Mouse (Mus musculus): Measurements from ENCODE around the gene Mical3. TPM values are rescaled to one million over a fixed set of nuclear protein-coding genes. Genes with fewer than 3 reads are reported as not detected.
A peak's percentile ranks its signal among the peaks of the same experiment; 100 is the strongest.

Mical3 gene
- polyA plus RNA-seq, 1 experiment from 2014 or later = 17.0 TPM

GRCm38 (mm10) chr6:121143439-121143838 lies 12.6 kb upstream of the Mical3 start:
- H3K9ac ChIP-seq (ENCODE audit: low read depth, low read length) = no peak overlapping the region
- no peak overlapping the region for H3K4me3 ChIP-seq (ENCODE audit: low read depth, low read length)
- DNase-seq (ENCODE audit: low spot score) (no peak), ATAC-seq (ENCODE audit: low read depth) (no peak)
- H3K9me3 ChIP-seq (ENCODE audit: control insufficient read depth, low read length) = no peaks in the 10 kb centered on the region
- H3K27me3 ChIP-seq (replicated peaks; ENCODE audit: control insufficient read depth, insufficient read depth, low read length) = no peaks in the 10 kb centered on the region
- no peak overlapping the region for H3K27ac ChIP-seq (replicated peaks; ENCODE audit: low read depth, low read length)
- H3K4me1 ChIP-seq (ENCODE audit: control insufficient read depth, insufficient read depth, low read length) = peaks cover 12% of the 10 kb centered on the region; the same call in 1 of the 2 replicates
- no peaks in the 10 kb centered on the region for H3K36me3 ChIP-seq (ENCODE audit: control insufficient read depth, insufficient read depth, low read length)
- WGBS = 77% methylated on average over 8 of the region's 8 CpGs
- H3K4me2 ChIP-seq (ENCODE audit: low read depth, low read length) = no peak overlapping the region

DNA sequence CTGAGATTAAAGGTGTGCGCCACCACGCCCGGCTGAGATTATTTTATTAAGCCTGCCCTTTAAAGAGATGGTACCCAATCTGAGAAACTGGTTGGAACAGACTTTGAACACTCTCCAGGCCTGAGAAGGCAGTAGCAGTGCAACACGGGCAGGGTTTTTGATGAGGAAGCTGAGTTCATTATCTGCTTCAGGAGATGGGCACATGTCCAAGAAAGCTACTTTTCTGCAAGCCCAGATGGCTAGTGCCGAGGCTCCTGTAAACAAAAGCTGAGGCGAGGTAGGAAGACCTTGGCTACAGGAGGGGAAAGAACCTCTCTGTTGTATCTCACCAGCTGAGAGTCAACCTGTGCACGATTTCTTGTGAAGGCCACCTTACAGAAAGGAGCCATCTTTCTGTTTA lies 11.5 kb upstream of the Mical3 start:
- H3K4me3 ChIP-seq (ENCODE audit: low read depth, low read length) = no peak overlapping the region
- H3K27ac ChIP-seq (replicated peaks; ENCODE audit: low read depth, low read length) = no peak overlapping the region
- WGBS = 88% methylated on average over 7 of the region's 7 CpGs
- no peaks in the 10 kb centered on the region for H3K9me3 ChIP-seq (ENCODE audit: control insufficient read depth, low read length)
- ATAC-seq (ENCODE audit: low read depth) = no peak
- no peak overlapping the region for H3K4me2 ChIP-seq (ENCODE audit: low read depth, low read length)
- H3K27me3 ChIP-seq (replicated peaks; ENCODE audit: control insufficient read depth, insufficient read depth, low read length) = no peaks in the 10 kb centered on the region
- DNase-seq (ENCODE audit: low spot score) = no peak
- H3K9ac ChIP-seq (ENCODE audit: low read depth, low read length) = no peak overlapping the region
- H3K36me3 ChIP-seq (ENCODE audit: control insufficient read depth, insufficient read depth, low read length) = no peaks in the 10 kb centered on the region
- peaks cover 12% of the 10 kb centered on the region; the same call in 1 of the 2 replicates for H3K4me1 ChIP-seq (ENCODE audit: control insufficient read depth, insufficient read depth, low read length)

DNA sequence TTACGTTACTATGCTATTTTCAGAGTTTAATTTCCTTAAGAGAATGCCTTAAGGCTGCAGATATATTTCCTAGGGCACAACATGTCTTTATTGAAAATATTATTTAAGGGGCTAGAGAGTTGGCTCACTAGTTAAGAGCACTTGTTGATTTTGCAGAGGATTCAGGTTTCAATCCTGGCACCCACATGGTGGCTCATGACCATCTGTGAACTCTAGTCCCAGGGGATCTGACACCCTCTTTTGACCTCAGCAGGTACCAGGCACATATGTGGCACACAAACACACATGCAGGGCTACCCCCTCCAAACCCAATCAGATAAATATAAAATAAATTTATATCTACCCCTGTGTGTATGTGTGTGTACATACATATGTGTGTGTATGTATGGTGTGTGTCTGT lies 8.5 kb upstream of the Mical3 start:
- WGBS = 82% methylated on average over 1 of the region's 1 CpGs
- DNase-seq (ENCODE audit: low spot score) = no peak
- no peak overlapping the region for H3K27ac ChIP-seq (replicated peaks; ENCODE audit: low read depth, low read length)
- H3K9ac ChIP-seq (ENCODE audit: low read depth, low read length) = no peak overlapping the region
- no peaks in the 10 kb centered on the region for H3K9me3 ChIP-seq (ENCODE audit: control insufficient read depth, low read length)
- H3K4me3 ChIP-seq (ENCODE audit: low read depth, low read length) = no peak overlapping the region
- no peaks in the 10 kb centered on the region for H3K36me3 ChIP-seq (ENCODE audit: control insufficient read depth, insufficient read depth, low read length)
- H3K4me1 ChIP-seq (ENCODE audit: control insufficient read depth, insufficient read depth, low read length) = peaks cover 4% of the 10 kb centered on the region; the same call in 1 of the 2 replicates
- ATAC-seq (ENCODE audit: low read depth) = no peak
- H3K27me3 ChIP-seq (replicated peaks; ENCODE audit: control insufficient read depth, insufficient read depth, low read length) = no peaks in the 10 kb centered on the region
- no peak overlapping the region for H3K4me2 ChIP-seq (ENCODE audit: low read depth, low read length)

DNA sequence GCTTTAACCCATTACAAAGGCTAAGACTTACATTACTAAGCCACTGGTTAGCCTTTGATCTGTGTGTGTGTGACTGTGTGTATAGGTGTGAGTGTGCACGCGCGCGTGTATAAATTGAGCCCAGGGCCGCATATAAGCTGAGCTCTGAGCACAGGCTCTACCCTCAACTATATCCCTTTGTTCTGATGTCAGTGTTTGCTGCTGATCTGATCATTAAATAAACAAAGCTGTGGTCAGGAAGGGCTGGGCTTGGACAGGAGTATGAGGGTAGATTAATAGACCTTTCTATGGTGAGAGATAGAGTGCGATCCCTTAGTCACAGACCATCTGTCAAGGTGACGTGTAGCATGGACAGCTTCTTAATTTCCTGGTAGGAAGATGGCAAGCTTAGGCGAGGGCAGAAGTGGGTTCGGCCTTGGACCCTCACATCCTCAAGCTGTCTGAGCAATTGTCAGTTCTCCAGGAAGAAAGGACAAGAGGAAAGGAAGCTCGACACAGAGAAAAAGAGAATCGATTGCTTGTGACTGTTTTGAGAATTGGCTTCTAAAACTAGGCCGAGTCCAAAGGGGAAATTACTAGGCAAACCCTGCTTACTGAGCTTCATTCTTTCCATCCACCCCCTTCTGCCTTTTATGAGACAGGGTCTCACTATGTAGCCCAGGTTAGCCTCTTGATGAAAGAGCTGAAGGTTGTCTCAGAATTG lies 7.7 kb upstream of the Mical3 start:
- no peak overlapping the region for H3K4me2 ChIP-seq (ENCODE audit: low read depth, low read length)
- H3K9me3 ChIP-seq (ENCODE audit: control insufficient read depth, low read length) = no peaks in the 10 kb centered on the region
- ATAC-seq (ENCODE audit: low read depth) (no peak), DNase-seq (ENCODE audit: low spot score) (no peak)
- 78% methylated on average over 12 of the region's 12 CpGs for WGBS
- no peaks in the 10 kb centered on the region for H3K27me3 ChIP-seq (replicated peaks; ENCODE audit: control insufficient read depth, insufficient read depth, low read length)
- no peak overlapping the region for H3K9ac ChIP-seq (ENCODE audit: low read depth, low read length)
- no peak overlapping the region for H3K4me3 ChIP-seq (ENCODE audit: low read depth, low read length)
- no peak overlapping the region for H3K27ac ChIP-seq (replicated peaks; ENCODE audit: low read depth, low read length)
- no peaks in the 10 kb centered on the region for H3K36me3 ChIP-seq (ENCODE audit: control insufficient read depth, insufficient read depth, low read length)
- H3K4me1 ChIP-seq (ENCODE audit: control insufficient read depth, insufficient read depth, low read length) = no peaks in the 10 kb centered on the region

GRCm38 (mm10) chr6:121137222-121137621 lies 6.4 kb upstream of the Mical3 start:
- Histone ChIP-seq H3K4me1 (ENCODE audit: control insufficient read depth, insufficient read depth, low read length) (no peaks in the 10 kb centered on the region), H3K36me3 (ENCODE audit: control insufficient read depth, insufficient read depth, low read length) (no peaks in the 10 kb centered on the region), H3K9ac (ENCODE audit: low read depth, low read length) (no peak overlapping the region), H3K27me3 (replicated peaks; ENCODE audit: control insufficient read depth, insufficient read depth, low read length) (no peaks in the 10 kb centered on the region), H3K4me2 (ENCODE audit: low read depth, low read length) (no peak overlapping the region), H3K27ac (replicated peaks; ENCODE audit: low read depth, low read length) (no peak overlapping the region), H3K9me3 (ENCODE audit: control insufficient read depth, low read length) (no peaks in the 10 kb centered on the region), H3K4me3 (ENCODE audit: low read depth, low read length) (no peak overlapping the region)
- no peak for DNase-seq (ENCODE audit: low spot score)
- ATAC-seq (ENCODE audit: low read depth) = no peak
- 54% methylated on average over 6 of the region's 6 CpGs for WGBS

GRCm38 (mm10) chr6:121134884-121135283 lies 4.1 kb upstream of the Mical3 start:
- DNase-seq (ENCODE audit: low spot score) = no peak
- Histone ChIP-seq H3K9me3 (ENCODE audit: control insufficient read depth, low read length) (no peaks in the 10 kb centered on the region), H3K27ac (replicated peaks; ENCODE audit: low read depth, low read length) (no peak overlapping the region), H3K27me3 (replicated peaks; ENCODE audit: control insufficient read depth, insufficient read depth, low read length) (peaks cover 11% of the 10 kb centered on the region), H3K4me3 (ENCODE audit: low read depth, low read length) (no peak overlapping the region), H3K9ac (ENCODE audit: low read depth, low read length) (no peak overlapping the region), H3K4me1 (ENCODE audit: control insufficient read depth, insufficient read depth, low read length) (peaks cover 8% of the 10 kb centered on the region), H3K4me2 (ENCODE audit: low read depth, low read length) (no peak overlapping the region), H3K36me3 (ENCODE audit: control insufficient read depth, insufficient read depth, low read length) (no peaks in the 10 kb centered on the region)
- WGBS = 42% methylated on average over 5 of the region's 5 CpGs
- no peak for ATAC-seq (ENCODE audit: low read depth)

GRCm38 (mm10) chr6:121134249-121134648 lies 3.5 kb upstream of the Mical3 start:
- no peak overlapping the region for H3K4me2 ChIP-seq (ENCODE audit: low read depth, low read length)
- ATAC-seq (ENCODE audit: low read depth) = no peak

DNA sequence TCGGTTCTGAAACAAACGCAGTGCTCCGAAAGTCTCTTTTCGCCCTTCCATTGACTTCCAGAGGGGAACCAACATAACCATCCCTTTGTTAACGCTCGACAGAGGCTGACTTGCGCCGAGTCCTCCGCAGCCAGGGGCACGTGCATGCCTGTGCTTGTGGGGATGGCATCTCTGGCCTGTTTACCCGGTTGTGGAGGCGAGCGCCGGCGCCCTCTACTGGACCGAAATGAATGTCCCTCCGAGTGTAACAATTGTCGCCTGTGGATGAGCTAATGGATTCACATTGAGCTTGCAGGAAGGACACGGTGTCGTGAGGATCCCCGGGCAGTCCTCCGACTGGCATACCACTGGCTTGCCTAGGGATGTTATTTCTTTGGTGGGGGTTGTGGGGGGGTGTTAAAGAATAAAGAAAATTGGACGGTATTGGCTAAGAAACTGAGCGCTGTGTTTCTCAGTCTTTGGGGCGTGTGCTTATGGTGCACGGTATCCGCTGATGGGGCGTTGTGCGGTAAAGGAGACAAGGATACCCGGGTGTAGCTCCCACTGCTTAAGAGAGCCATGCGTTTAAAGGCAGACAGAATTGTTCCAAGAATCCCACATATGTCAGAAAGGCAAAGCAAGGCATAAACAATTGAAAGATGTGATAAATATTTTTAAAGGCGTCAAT lies 627 bp downstream of the Mical3 start:
- Histone ChIP-seq H3K4me3 (ENCODE audit: low read depth, low read length) (peak overlapping the region; percentile 39), H3K27me3 (replicated peaks; ENCODE audit: control insufficient read depth, insufficient read depth, low read length) (peaks cover 11% of the 10 kb centered on the region), H3K27ac (replicated peaks; ENCODE audit: low read depth, low read length) (no peak overlapping the region; the same call in 1 of the 2 replicates), H3K36me3 (ENCODE audit: control insufficient read depth, insufficient read depth, low read length) (no peaks in the 10 kb centered on the region), H3K9ac (ENCODE audit: low read depth, low read length) (peak overlapping the region; percentile 51), H3K9me3 (ENCODE audit: control insufficient read depth, low read length) (no peaks in the 10 kb centered on the region), H3K4me2 (ENCODE audit: low read depth, low read length) (peak overlapping the region; percentile 74), H3K4me1 (ENCODE audit: control insufficient read depth, insufficient read depth, low read length) (peaks cover 8% of the 10 kb centered on the region)
- DNase-seq (ENCODE audit: low spot score) = peak; percentile 93
- ATAC-seq (ENCODE audit: low read depth) = peak; percentile 94
- 1% methylated on average over 32 of the region's 32 CpGs for WGBS

More at GRCm38 (mm10) chr6:121134249-121134648, 3.5 kb upstream of the Mical3 start:
- H3K9ac ChIP-seq (ENCODE audit: low read depth, low read length) = no peak overlapping the region
- H3K9me3 ChIP-seq (ENCODE audit: control insufficient read depth, low read length) = no peaks in the 10 kb centered on the region
- no peak for DNase-seq (ENCODE audit: low spot score)
- WGBS = 40% methylated on average over 3 of the region's 3 CpGs
- peaks cover 8% of the 10 kb centered on the region for H3K4me1 ChIP-seq (ENCODE audit: control insufficient read depth, insufficient read depth, low read length)
- no peak overlapping the region for H3K4me3 ChIP-seq (ENCODE audit: low read depth, low read length)
- H3K27ac ChIP-seq (replicated peaks; ENCODE audit: low read depth, low read length) = no peak overlapping the region
- no peaks in the 10 kb centered on the region for H3K36me3 ChIP-seq (ENCODE audit: control insufficient read depth, insufficient read depth, low read length)
- peaks cover 11% of the 10 kb centered on the region for H3K27me3 ChIP-seq (replicated peaks; ENCODE audit: control insufficient read depth, insufficient read depth, low read length)

All from embryonic facial prominence, embryonic 14.5 days (tissue).